Mouse (Mus musculus) embryonic facial prominence, embryonic 10.5 days (tissue): ENCODE measurements at regions not wholly inside any gene's neighbourhood (a gene's known extent, or its start where the extent isn't known, plus 50 kb on each side); places are given as distances from the start of the nearest gene placed in this dataset.

ENCODE experiments used
- DNase-seq: peaks from one replicate; pipeline ENCODE4 v3.0.0-alpha.2; 2017; ENCODE audit warnings: low spot score
- H3K27ac ChIP-seq: fragments of 300-500 bp; sonication (generic); replicated peaks from 2 replicates; pipeline ENCODE4 v1.5.1; 2016; ENCODE audit warnings: mild to moderate bottlenecking
- H3K27me3 ChIP-seq: fragments of 300-500 bp; sonication (generic); replicated peaks from 2 replicates; pipeline ENCODE4 v1.6.1; 2016; ENCODE audit warnings: low read depth, mild to moderate bottlenecking; ENCODE audit not compliant: poor library complexity, severe bottlenecking
- H3K36me3 ChIP-seq: fragments of 300-500 bp; sonication (generic); replicated peaks from 2 replicates; pipeline ENCODE4 v1.6.1; 2016; ENCODE audit warnings: mild to moderate bottlenecking, moderate library complexity
- H3K4me1 ChIP-seq: fragments of 300-500 bp; sonication (generic); 2 replicates; pipeline ENCODE4 v1.6.1; 2016
- H3K4me3 ChIP-seq: fragments of 300-500 bp; sonication (generic); 2 replicates; pipeline ENCODE4 v1.5.1; 2016; ENCODE audit warnings: mild to moderate bottlenecking, moderate library complexity
- H3K9me3 ChIP-seq: fragments of 300-500 bp; sonication (generic); 2 replicates; pipeline ENCODE4 v1.6.1; 2016; ENCODE audit warnings: mild to moderate bottlenecking
- WGBS: fragments of 180-500 bp; shearing (Covaris S2); methylation state at CpG from one replicate; pipeline ENCODE4 v1.1.7; 2016; 5-methylcytosine and 5-hydroxymethylcytosine counted together

DNA sequence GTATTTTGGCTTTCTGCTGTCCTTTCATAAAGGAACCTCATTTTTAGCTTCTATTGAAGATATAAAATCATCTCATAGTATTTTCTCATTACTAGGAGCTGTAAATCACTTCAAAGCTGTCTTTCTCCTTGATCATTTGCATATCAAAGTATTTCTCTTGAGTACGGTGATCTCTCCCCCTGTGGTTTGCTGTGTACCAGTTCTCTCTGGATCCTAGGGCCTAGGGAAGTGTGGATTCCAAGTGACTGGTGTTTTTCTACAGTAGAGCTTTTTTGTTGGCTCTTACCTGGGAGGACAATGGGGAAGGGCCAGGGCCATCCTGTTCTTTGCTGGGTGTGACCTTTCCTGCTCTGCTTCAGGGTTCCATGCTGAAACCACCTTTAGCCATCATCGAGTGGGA lies 253.9 kb downstream of the Enc1 start:
- H3K27ac ChIP-seq: no peak overlapping the region
- H3K36me3 ChIP-seq: no peaks in the 10 kb centered on the region
- no peak for DNase-seq
- no peaks in the 10 kb centered on the region for H3K9me3 ChIP-seq
- H3K4me3 ChIP-seq: no peak overlapping the region
- H3K4me1 ChIP-seq: peaks cover 40% of the 10 kb centered on the region
- WGBS: 82% methylated on average over 2 of the region's 2 CpGs
- 0 out of 2 replicates have a peak, but pooled peaks cover 9% of the 10 kb centered on the region for H3K27me3 ChIP-seq

DNA sequence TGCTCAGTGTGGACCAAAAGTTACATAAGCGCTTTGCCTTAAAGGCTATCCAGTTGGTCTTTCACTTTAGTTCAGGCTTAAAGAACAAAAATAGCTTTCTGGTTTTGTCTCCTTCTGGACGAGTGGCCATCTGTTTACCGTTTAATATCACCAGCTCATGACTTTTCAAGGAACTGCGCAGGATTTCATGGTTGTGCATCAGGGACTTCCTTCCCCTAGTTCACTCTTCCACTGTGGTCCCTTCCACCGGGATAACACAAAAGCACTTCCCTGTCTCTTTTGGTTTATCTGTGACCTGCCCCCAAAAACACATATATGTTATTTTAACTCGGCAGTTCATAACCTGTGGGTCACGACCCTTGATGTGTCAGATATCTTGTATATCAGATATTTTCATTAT lies 252.9 kb downstream of the Enc1 start:
- 0 out of 2 replicates have a peak, but pooled peaks cover 9% of the 10 kb centered on the region for H3K27me3 ChIP-seq
- no peak overlapping the region for H3K27ac ChIP-seq
- H3K9me3 ChIP-seq: no peaks in the 10 kb centered on the region
- H3K4me1 ChIP-seq: peaks cover 41% of the 10 kb centered on the region
- WGBS: 72% methylated on average over 7 of the region's 7 CpGs
- DNase-seq: no peak
- H3K36me3 ChIP-seq: no peaks in the 10 kb centered on the region
- H3K4me3 ChIP-seq: no peak overlapping the region

DNA sequence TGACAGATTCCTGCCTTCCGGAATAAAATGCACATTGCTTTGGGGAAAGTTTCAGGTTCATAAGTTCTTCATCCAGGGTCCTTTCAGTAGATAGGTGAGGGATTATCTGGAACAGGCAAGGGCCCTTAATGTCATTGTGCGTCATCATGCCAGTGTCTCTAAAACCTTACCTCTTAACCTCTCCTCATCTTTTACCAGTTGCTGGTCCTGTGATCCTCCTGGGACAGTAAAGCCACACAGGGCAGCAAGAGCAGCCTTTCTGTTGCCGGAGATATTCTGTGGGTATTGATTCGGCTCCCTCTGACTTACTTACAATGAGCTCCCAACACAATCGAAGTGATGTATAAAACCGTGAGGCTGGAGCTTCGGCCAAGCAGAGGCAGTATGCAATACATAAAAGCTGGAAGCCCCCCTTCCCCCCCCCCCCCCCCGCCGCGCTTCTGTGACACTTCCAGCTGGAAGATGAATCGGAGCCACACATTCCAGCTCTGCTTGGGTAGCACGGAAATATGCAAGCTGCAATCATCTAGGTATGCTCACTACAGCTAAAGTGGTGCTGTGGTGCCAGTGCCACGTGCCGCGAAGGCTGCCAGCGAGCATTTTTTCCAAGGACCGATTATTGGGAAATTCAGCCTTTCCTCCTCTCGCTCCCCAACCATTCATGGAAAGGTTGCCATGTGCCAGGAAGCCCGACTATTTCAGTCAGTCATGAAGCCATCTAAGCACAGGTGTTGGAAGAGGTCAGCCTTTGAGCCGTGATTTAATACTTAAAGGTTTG lies 252.2 kb downstream of the Enc1 start:
- no peak overlapping the region for H3K27ac ChIP-seq
- no peaks in the 10 kb centered on the region for H3K36me3 ChIP-seq
- DNase-seq: no peak
- H3K9me3 ChIP-seq: no peaks in the 10 kb centered on the region
- WGBS: 81% methylated on average over 20 of the region's 20 CpGs
- H3K27me3 ChIP-seq: 0 out of 2 replicates have a peak, but pooled peaks cover 9% of the 10 kb centered on the region
- peaks cover 47% of the 10 kb centered on the region for H3K4me1 ChIP-seq
- no peak overlapping the region for H3K4me3 ChIP-seq

DNA sequence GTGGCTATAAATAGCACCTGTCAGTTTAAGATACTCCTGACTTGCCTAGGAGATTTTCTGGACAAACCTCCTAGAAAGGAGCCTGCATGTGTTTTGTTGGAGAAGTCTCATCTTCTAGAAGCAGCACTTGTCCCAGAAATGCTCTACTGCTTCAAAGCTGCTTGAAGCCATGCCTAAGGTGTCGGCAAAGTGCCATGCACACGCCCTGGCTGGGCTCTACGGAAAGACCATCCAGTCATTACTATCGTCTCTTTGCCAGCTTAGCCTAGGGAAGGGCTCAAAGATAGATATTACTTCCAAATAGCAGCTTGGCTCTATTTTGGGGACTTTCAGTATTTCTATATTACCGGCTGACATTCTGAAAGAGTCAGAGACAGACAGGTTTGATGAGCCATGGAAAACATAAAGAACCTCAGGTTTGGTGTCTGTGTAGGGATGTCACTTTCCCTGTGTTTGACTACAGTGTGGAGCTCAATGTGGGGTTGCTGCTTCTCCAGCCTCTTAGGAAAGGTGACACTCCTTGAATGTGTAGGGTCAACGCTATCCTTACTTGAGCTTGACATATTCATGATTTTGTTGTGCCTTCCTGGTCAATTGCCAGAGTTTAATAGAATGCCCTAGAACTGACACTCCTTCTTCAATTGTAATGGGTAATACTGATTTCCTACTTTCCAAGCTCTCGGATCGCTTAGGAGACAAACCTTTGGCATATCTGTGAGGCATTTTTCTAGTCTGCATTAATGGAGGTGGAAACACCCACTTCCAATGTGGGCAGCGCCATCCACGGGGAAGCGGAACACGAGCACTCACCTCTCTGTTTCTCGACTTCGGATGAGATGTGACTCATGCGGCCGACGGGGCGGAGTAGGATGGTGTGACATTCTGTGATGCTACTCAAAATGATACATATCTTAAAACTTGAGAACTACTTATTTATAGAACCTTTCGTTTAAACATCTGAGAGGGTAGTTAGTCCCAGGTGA lies 251.3 kb downstream of the Enc1 start:
- DNase-seq: no peak
- H3K4me1 ChIP-seq: peaks cover 57% of the 10 kb centered on the region
- H3K27ac ChIP-seq: no peak overlapping the region
- no peaks in the 10 kb centered on the region for H3K36me3 ChIP-seq
- WGBS: 93% methylated on average over 19 of the region's 19 CpGs
- H3K9me3 ChIP-seq: no peaks in the 10 kb centered on the region
- H3K27me3 ChIP-seq: 0 out of 2 replicates have a peak, but pooled peaks cover 9% of the 10 kb centered on the region
- H3K4me3 ChIP-seq: no peak overlapping the region

DNA sequence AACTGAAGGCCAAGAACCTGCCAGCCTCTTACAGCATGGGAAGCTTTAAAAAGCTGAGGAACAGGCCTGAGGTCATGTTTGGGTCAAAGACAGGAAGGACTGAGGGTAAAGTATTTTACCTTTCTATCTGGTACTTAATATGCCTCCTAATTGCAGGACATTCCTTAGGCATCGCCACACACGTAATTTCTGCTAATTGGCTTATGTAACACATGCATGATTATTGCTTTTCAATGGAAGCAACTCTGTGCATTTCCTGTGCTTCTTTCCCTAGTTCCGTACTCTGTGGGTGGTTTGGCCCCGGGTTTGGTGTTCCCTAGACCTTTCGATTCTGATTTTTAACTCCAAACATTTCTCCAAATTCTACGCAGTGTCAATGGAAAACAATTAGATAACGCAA lies 249.2 kb downstream of the Enc1 start:
- WGBS: 54% methylated on average over 7 of the region's 7 CpGs
- 0 out of 2 replicates have a peak, but pooled peaks cover 9% of the 10 kb centered on the region for H3K27me3 ChIP-seq
- H3K36me3 ChIP-seq: no peaks in the 10 kb centered on the region
- H3K27ac ChIP-seq: 0 out of 2 replicates have a peak overlapping the region, but pooled peaks have one; percentile 19
- H3K9me3 ChIP-seq: no peaks in the 10 kb centered on the region
- peaks cover 61% of the 10 kb centered on the region for H3K4me1 ChIP-seq
- DNase-seq: no peak
- no peak overlapping the region for H3K4me3 ChIP-seq

DNA sequence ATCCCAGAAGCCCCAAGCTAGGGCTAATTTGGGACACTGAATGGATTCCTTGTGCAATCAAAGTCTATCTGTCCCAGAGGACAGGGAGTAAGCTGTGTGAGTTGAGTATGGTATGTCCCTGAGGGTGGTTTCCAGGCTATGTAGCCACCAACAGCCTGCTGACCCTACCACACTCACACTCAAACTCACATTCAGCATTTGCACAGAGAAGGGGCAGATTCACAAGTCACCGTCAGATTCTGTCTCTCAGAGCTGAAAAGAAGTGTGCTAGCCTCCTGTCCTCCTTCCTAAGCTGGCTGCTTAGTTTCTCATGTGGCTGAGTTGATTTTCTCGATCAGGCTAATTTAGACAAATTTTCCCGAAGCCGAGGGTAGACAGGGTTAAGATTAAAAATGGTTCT lies 248.8 kb downstream of the Enc1 start:
- Histone ChIP-seq H3K27ac (0 out of 2 replicates have a peak overlapping the region, but pooled peaks have one; percentile 19), H3K4me1 (peaks cover 65% of the 10 kb centered on the region), H3K4me3 (no peak overlapping the region), H3K36me3 (no peaks in the 10 kb centered on the region), H3K9me3 (no peaks in the 10 kb centered on the region), H3K27me3 (0 out of 2 replicates have a peak, but pooled peaks cover 9% of the 10 kb centered on the region)
- DNase-seq: no peak
- 52% methylated on average over 4 of the region's 4 CpGs for WGBS

DNA sequence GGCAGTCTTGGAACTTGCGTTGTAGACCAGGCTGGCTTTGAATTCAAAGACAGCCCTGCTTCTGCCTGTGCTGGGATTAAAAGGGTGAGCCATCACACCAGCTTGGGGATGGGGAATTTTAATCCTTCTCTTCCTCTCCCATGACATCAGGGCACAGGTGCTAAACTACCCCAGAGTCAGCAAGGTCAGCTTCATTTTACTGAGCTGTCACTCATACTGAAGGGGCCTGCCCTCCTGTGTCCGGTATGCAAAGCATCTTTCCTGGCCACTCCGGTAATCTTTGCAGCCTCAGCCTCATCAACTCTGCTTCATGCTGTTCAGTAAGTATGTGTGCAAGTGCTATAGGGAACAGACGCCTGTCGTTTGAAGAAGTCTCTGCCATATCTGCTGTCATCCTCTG lies 248.1 kb downstream of the Enc1 start:
- 46% methylated on average over 5 of the region's 5 CpGs for whole genome bisulfite sequencing
- Histone ChIP-seq H3K27ac (0 out of 2 replicates have a peak overlapping the region, but pooled peaks have one; percentile 19), H3K36me3 (no peaks in the 10 kb centered on the region), H3K27me3 (0 out of 2 replicates have a peak, but pooled peaks cover 9% of the 10 kb centered on the region), H3K4me3 (no peak overlapping the region), H3K4me1 (peaks cover 66% of the 10 kb centered on the region), H3K9me3 (no peaks in the 10 kb centered on the region)
- DNase-seq: peak; percentile 57

DNA sequence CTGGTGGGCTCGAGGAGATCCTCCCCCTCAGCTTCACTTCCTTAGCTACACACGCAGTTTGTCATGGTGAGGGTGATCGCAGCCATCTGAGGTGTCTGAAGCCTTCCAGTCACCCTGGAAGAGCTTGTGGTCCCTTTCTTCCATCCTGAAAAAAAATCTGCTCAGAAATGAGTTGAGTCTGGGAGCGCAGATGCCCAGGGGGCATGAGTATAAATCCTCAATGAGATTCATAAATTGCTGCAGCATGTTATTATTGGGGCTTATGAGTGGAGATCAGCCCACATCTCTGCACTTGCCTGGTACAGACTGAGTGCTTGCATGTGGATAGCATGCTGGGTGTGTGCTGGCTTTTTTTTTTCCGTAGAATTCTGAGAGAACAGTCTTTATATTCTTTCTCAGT lies 247.6 kb downstream of the Enc1 start:
- no peak for DNase-seq
- Histone ChIP-seq H3K36me3 (no peaks in the 10 kb centered on the region), H3K4me3 (no peak overlapping the region), H3K9me3 (no peaks in the 10 kb centered on the region), H3K27me3 (0 out of 2 replicates have a peak, but pooled peaks cover 9% of the 10 kb centered on the region), H3K27ac (no peak overlapping the region), H3K4me1 (peaks cover 65% of the 10 kb centered on the region)
- 65% methylated on average over 5 of the region's 5 CpGs for WGBS

DNA sequence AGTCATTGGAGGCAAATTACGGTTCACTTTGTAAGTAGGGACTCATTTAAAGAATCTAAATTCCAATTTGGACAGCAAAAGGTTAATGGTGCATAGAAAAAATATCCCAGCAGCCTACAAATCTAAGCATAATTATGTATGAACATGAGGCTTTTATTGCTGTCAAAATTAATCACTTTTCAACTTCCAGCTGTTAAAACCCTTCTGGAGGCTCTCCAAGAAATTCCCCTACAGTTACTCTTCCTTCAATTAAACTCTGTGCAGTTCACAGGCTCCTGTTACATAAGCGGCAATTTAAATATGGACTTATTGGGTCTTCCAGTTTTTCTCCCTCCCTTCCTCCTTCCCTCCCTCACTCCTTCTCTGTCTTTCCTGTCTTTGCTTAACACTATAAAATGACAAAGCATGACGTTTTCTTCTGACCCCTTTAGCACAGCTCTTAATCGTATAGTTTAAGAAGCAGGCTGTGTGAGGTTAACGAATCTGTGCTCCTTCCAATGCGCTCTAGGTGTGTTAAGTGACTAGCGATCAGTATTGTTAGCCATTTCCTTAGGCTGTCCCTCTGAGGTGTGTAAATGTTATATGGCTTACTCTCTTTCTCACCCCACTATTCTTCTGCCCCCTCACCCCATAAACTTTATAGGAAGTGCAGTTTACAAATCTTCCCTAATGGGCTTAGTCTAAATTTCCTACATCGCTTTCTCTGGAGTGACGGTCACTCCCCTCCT lies 247.0 kb downstream of the Enc1 start:
- Histone ChIP-seq H3K4me3 (no peak overlapping the region), H3K4me1 (peaks cover 60% of the 10 kb centered on the region), H3K36me3 (no peaks in the 10 kb centered on the region), H3K27ac (no peak overlapping the region), H3K9me3 (no peaks in the 10 kb centered on the region), H3K27me3 (0 out of 2 replicates have a peak, but pooled peaks cover 9% of the 10 kb centered on the region)
- WGBS: 72% methylated on average over 9 of the region's 9 CpGs
- DNase-seq: no peak

DNA sequence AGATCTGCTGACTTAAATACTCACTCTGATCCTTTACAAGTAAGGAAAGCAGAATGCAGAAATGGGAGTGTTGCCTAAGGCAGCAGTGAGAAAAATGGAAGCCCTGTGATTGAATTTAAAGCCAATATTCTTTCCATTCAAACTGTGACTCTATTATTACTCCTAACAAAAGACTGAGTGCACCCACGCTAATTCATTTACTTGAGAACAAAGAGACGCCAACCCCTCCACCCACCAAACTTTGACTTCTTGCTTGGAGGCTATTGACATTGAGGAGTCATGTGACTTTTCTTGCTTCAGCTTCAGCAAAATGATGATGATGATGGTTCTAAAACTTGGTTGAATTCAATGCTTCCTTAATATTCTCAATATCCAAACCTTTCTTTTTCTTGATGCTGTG lies 245.6 kb downstream of the Enc1 start:
- Histone ChIP-seq H3K27ac (no peak overlapping the region), H3K4me1 (peaks cover 55% of the 10 kb centered on the region), H3K4me3 (no peak overlapping the region), H3K27me3 (no peaks in the 10 kb centered on the region), H3K36me3 (no peaks in the 10 kb centered on the region), H3K9me3 (no peaks in the 10 kb centered on the region)
- 75% methylated on average over 2 of the region's 2 CpGs for WGBS
- DNase-seq: no peak

DNA sequence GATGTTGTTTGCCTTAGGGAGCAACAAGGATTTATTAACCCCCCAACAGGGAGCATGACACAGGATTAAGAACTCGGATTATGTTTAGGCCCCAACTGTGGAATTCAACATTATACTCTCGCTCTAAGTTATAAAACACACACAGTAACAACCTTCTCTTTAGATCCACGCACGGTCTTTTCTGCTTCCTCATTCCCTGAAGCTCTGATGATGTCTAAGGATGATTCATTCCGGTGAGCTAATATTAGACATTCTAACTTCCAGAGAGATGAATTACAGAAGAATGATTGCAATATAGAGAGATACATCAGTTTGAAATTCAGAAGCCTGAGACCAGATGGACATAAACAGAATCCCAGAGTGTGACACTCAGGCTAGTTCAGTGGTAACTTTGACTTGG lies 245.0 kb downstream of the Enc1 start:
- Histone ChIP-seq H3K27me3 (no peaks in the 10 kb centered on the region), H3K9me3 (no peaks in the 10 kb centered on the region), H3K4me1 (peaks cover 49% of the 10 kb centered on the region), H3K36me3 (no peaks in the 10 kb centered on the region), H3K27ac (no peak overlapping the region), H3K4me3 (no peak overlapping the region)
- DNase-seq: no peak
- WGBS: 86% methylated on average over 5 of the region's 5 CpGs
